15 mouse cellular contexts compared by ENCODE assay signal in genomic region chr9:63786026-63786670, GRCm38 (mm10). TPM values are rescaled to one million over a fixed set of nuclear protein-coding genes. Genes with fewer than 3 reads are reported as not detected.
DNase-seq lines count a peak whose midpoint lies in the region; ATAC-seq and TF ChIP-seq lines count a peak whose summit lies in the region.
"Had no signal": no experiment of that assay in that cellular context is flagged by ENCODE, and none has a peak within 500 bp of the region (broad histone marks: within the 10 kb centered on the region; RNA-seq: fewer than 3 reads in every experiment).

No protein-coding gene starts in this region.

- no peak for TF ChIP-seq EP300 in stomach, postnatal 0 days (optimal IDR thresholded peaks at IDR 0.05)

- WGBS in hindbrain, embryonic 10.5 days: 13% methylated on average over 5 of the region's 5 CpGs
- WGBS in hindbrain, embryonic 14.5 days: 11% methylated on average over 5 of the region's 5 CpGs
- WGBS in liver, embryonic 12.5 days (ENCODE audit: insufficient replicate concordance): 35% methylated on average over 5 of the region's 5 CpGs
- WGBS in stomach, postnatal 0 days: 19% methylated on average over 5 of the region's 5 CpGs
- WGBS in kidney, embryonic 14.5 days: 12% methylated on average over 5 of the region's 5 CpGs

- no peak for TF ChIP-seq CTCF in stomach, postnatal 0 days (IDR thresholded peaks at IDR 0.05; ENCODE audit: low read depth)

- no peak for ATAC-seq in hindbrain, embryonic 14.5 days (ENCODE audit: low FRiP score)
- no peak for ATAC-seq in liver, embryonic 12.5 days
- ATAC-seq in stomach, postnatal 0 days (ENCODE audit: low FRiP score, low TSS enrichment): no peak
- no peak for ATAC-seq in kidney, embryonic 14.5 days (ENCODE audit: low FRiP score, low TSS enrichment)

- no peak for DNase-seq in hindbrain, embryonic 10.5 days (ENCODE audit: low spot score)
- DNase-seq in hindbrain, embryonic 14.5 days (ENCODE audit: low spot score): no peak
- DNase-seq in thymus, postnatal 25 days: peak; percentile 7
- DNase-seq in thymus, postnatal 4 days: no peak
- DNase-seq in stomach, postnatal 0 days (ENCODE audit: low spot score): peak; percentile 25
- no peak for DNase-seq in layer of hippocampus, adult 11-12 months (ENCODE audit: low spot score)
- DNase-seq: cerebellum, adult 11-12 months; heart, adult 11 months; kidney, postnatal 36 days; layer of hippocampus, postnatal 36 days; thymus, adult 18-20 months had no signal

- peaks cover 75% of the 10 kb centered on the region for H3K4me1 ChIP-seq in hindbrain, embryonic 10.5 days (replicated peaks)
- H3K4me1 ChIP-seq in hindbrain, embryonic 14.5 days (replicated peaks; ENCODE audit: control insufficient read depth, insufficient read depth, low read length): peaks cover 11% of the 10 kb centered on the region
- H3K4me1 ChIP-seq in liver, embryonic 12.5 days: peaks cover 71% of the 10 kb centered on the region
- no peaks in the 10 kb centered on the region for H3K4me1 ChIP-seq in stomach, postnatal 0 days (replicated peaks; ENCODE audit: control insufficient read depth, insufficient read depth)
- peaks cover 55% of the 10 kb centered on the region for H3K4me1 ChIP-seq in kidney, embryonic 14.5 days (ENCODE audit: control insufficient read depth, insufficient read depth, low read length)

- H3K9ac ChIP-seq in hindbrain, embryonic 14.5 days: no peak overlapping the region
- H3K9ac ChIP-seq in liver, embryonic 12.5 days: no peak overlapping the region
- no peak overlapping the region for H3K9ac ChIP-seq in stomach, postnatal 0 days (ENCODE audit: low read length)
- H3K9ac ChIP-seq in kidney, embryonic 14.5 days (ENCODE audit: low read depth, low read length): no peak overlapping the region
- H3K9ac ChIP-seq: limb, embryonic 15.5 days had no signal

- H3K4me3 ChIP-seq in hindbrain, embryonic 10.5 days: no peak overlapping the region
- H3K4me3 ChIP-seq in hindbrain, embryonic 14.5 days (replicated peaks; ENCODE audit: low read length): no peak overlapping the region
- no peak overlapping the region for H3K4me3 ChIP-seq in liver, embryonic 12.5 days
- no peak overlapping the region for H3K4me3 ChIP-seq in stomach, postnatal 0 days (ENCODE audit: low read depth, low read length)
- H3K4me3 ChIP-seq in kidney, embryonic 14.5 days (ENCODE audit: low read length): no peak overlapping the region
- H3K4me3 ChIP-seq: limb, embryonic 15.5 days; megakaryocyte, embryonic 14.5 days had no signal

- H3K27me3 ChIP-seq in hindbrain, embryonic 10.5 days (ENCODE audit: insufficient read depth, poor library complexity, severe bottlenecking): peaks cover 21% of the 10 kb centered on the region; the same call in 1 of the 2 replicates
- no peaks in the 10 kb centered on the region for H3K27me3 ChIP-seq in hindbrain, embryonic 14.5 days (ENCODE audit: control insufficient read depth, insufficient read depth, low read length)
- H3K27me3 ChIP-seq in liver, embryonic 12.5 days (replicated peaks): peaks cover 6% of the 10 kb centered on the region
- no peaks in the 10 kb centered on the region for H3K27me3 ChIP-seq in stomach, postnatal 0 days (ENCODE audit: control insufficient read depth, insufficient read depth, low read length)
- no peaks in the 10 kb centered on the region for H3K27me3 ChIP-seq in kidney, embryonic 14.5 days (ENCODE audit: control insufficient read depth, insufficient read depth, low read length)
- H3K27me3 ChIP-seq: limb, embryonic 15.5 days had no signal

- H3K27ac ChIP-seq in hindbrain, embryonic 10.5 days: peak overlapping the region; percentile 73
- no peak overlapping the region for H3K27ac ChIP-seq in hindbrain, embryonic 14.5 days
- 0 out of 2 replicates have a peak overlapping the region, but pooled peaks have one; percentile 43 for H3K27ac ChIP-seq in liver, embryonic 12.5 days
- H3K27ac ChIP-seq in stomach, postnatal 0 days (replicated peaks): no peak overlapping the region
- H3K27ac ChIP-seq in kidney, embryonic 14.5 days (ENCODE audit: low read depth, low read length): no peak overlapping the region
- H3K27ac ChIP-seq: limb, embryonic 15.5 days had no signal

- H3K9me3 ChIP-seq in hindbrain, embryonic 10.5 days: no peaks in the 10 kb centered on the region
- no peaks in the 10 kb centered on the region for H3K9me3 ChIP-seq in hindbrain, embryonic 14.5 days (ENCODE audit: control insufficient read depth, low read length)
- H3K9me3 ChIP-seq in liver, embryonic 12.5 days (replicated peaks): no peaks in the 10 kb centered on the region
- no peaks in the 10 kb centered on the region for H3K9me3 ChIP-seq in stomach, postnatal 0 days (ENCODE audit: control insufficient read depth, low read length)
- H3K9me3 ChIP-seq in kidney, embryonic 14.5 days (ENCODE audit: control insufficient read depth, low read length): no peaks in the 10 kb centered on the region
- H3K9me3 ChIP-seq: limb, embryonic 15.5 days; megakaryocyte, embryonic 14.5 days had no signal

- H3K36me3 ChIP-seq in hindbrain, embryonic 10.5 days: no peaks in the 10 kb centered on the region
- H3K36me3 ChIP-seq in hindbrain, embryonic 14.5 days (replicated peaks; ENCODE audit: control insufficient read depth, insufficient read depth): no peaks in the 10 kb centered on the region
- H3K36me3 ChIP-seq in liver, embryonic 12.5 days: no peaks in the 10 kb centered on the region
- no peaks in the 10 kb centered on the region for H3K36me3 ChIP-seq in stomach, postnatal 0 days (ENCODE audit: control insufficient read depth, insufficient read depth, low read length)
- no peaks in the 10 kb centered on the region for H3K36me3 ChIP-seq in kidney, embryonic 14.5 days (ENCODE audit: control insufficient read depth, insufficient read depth, low read length)
- H3K36me3 ChIP-seq: limb, embryonic 15.5 days had no signal

- no peak overlapping the region for H3K4me2 ChIP-seq in hindbrain, embryonic 14.5 days (replicated peaks)
- peak overlapping the region; percentile 47 for H3K4me2 ChIP-seq in liver, embryonic 12.5 days
- H3K4me2 ChIP-seq in stomach, postnatal 0 days (replicated peaks; ENCODE audit: low read depth): no peak overlapping the region
- H3K4me2 ChIP-seq in kidney, embryonic 14.5 days (replicated peaks; ENCODE audit: low read depth, low read length): no peak overlapping the region
- H3K4me2 ChIP-seq: limb, embryonic 15.5 days had no signal

RNA-seq across cellular contexts. Expression of gene Smad3, which starts 28.4 kb away (rescaled TPM):
- polyA plus RNA-seq in hindbrain, embryonic 10.5 days (2016; fragmentation: Nextera tagmentation; extraction: Ambion mirVana): 24.2 TPM in 2 replicates
- 7.3 and 9.0 TPM in 2 replicates for polyA plus RNA-seq in hindbrain, embryonic 14.5 days (2014; fragmentation: Nextera tagmentation; extraction: Ambion mirVana)
- 5.8 and 7.2 TPM in 2 replicates for polyA plus RNA-seq in liver, embryonic 12.5 days (2016; fragmentation: Nextera tagmentation; extraction: Ambion mirVana)
- polyA plus RNA-seq in stomach, postnatal 0 days (2015; fragmentation: Nextera tagmentation; extraction: Ambion mirVana): 5.3 and 6.4 TPM in 2 replicates
- 17.6 and 21.2 TPM in 2 replicates for polyA plus RNA-seq in kidney, embryonic 14.5 days (2014; fragmentation: Nextera tagmentation; extraction: Ambion mirVana)

Comparison
In these comparisons a context has a peak if more than half of its experiments do, and no peak if none do; other contexts are left out.
1. DNase-seq: peak in thymus, postnatal 25 days (single experiment) and stomach, postnatal 0 days (single experiment); none in hindbrain, embryonic 10.5 days (single experiment), hindbrain, embryonic 14.5 days (single experiment), thymus, postnatal 4 days (single experiment) and layer of hippocampus, adult 11-12 months (single experiment).
2. H3K27ac ChIP-seq: peak in hindbrain, embryonic 10.5 days (single experiment) and liver, embryonic 12.5 days (single experiment); none in hindbrain, embryonic 14.5 days (single experiment), stomach, postnatal 0 days (single experiment) and kidney, embryonic 14.5 days (single experiment).